Mouse (Mus musculus): Measurements from ENCODE around the gene Tcerg1l. TPM values are rescaled to one million over a fixed set of nuclear protein-coding genes. Genes with fewer than 3 reads are reported as not detected.

Gene Tcerg1l
- total and polyA plus RNA-seq, 3 experiments, result 0.13 to 0.81 (median 0.40) TPM

DNA sequence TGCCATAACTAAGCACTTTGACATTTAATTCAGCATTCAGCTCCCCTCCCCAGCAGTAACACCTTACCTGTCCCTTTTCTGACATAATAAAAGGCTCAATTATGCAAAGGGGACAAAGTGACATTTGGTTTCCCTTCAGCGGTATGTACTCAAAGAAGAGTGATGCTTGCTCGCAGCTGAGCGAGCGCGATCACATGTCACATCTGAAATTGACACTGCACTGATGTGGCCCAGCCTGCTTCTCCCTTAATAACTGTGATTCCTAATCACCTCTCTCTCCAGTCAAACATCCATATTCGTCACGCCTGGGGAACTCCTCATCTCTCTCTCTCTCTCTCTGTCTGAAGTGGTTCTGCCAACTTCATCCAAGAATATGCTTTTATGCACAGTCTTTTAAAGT is 126.2 kb downstream of the Tcerg1l start:
- H3K27me3 ChIP-seq (replicated peaks), result peaks cover 66% of the 10 kb centered on the region
- no peaks in the 10 kb centered on the region for H3K79me2 ChIP-seq (replicated peaks; ENCODE audit: control insufficient read depth, extremely low read depth, insufficient read depth, poor library complexity, severe bottlenecking)
- H3K9me3 ChIP-seq (replicated peaks; ENCODE audit: low read length), result no peaks in the 10 kb centered on the region
- H3K4me2 ChIP-seq (ENCODE audit: insufficient read depth, low read depth, poor library complexity, severe bottlenecking), result no peak overlapping the region
- no peak for TF ChIP-seq NRF1 (IDR thresholded peaks at IDR 0.05; ENCODE audit: low read depth, low read length)
- no peak for DNase-seq (ENCODE audit: extremely low read depth)
- H3K4me1 ChIP-seq (ENCODE audit: control insufficient read depth in 1 of 2, insufficient read depth in 2 of 2), result no peaks in the 10 kb centered on the region
- no peaks in the 10 kb centered on the region for H3K36me3 ChIP-seq (replicated peaks in 1 of 2; ENCODE audit: control insufficient read depth in 1 of 2, insufficient read depth in 1 of 2, low read length in 1 of 2)
- H3K27ac ChIP-seq (ENCODE audit: insufficient read depth, low read depth), result no peak overlapping the region
- dilution Hi-C loops (cut with MboI; ENCODE audit: extremely low pct_ligation_motif_present, extremely low pct_unique_long_range_greater_than_20kb, low sequenced_read_pairs), result no loop called here
- in situ Hi-C loops (cut with MboI; ENCODE audit: low pct_ligation_motif_present, low pct_unique_long_range_greater_than_20kb, low sequenced_read_pairs), result no loop called here
- no peak overlapping the region for H3K9ac ChIP-seq (ENCODE audit: insufficient read depth, low read depth)
- H3K4me3 ChIP-seq (replicated peaks in 1 of 3; ENCODE audit: low read depth in 2 of 3, low read length in 2 of 3, poor library complexity in 1 of 3), result no peak overlapping the region

DNA sequence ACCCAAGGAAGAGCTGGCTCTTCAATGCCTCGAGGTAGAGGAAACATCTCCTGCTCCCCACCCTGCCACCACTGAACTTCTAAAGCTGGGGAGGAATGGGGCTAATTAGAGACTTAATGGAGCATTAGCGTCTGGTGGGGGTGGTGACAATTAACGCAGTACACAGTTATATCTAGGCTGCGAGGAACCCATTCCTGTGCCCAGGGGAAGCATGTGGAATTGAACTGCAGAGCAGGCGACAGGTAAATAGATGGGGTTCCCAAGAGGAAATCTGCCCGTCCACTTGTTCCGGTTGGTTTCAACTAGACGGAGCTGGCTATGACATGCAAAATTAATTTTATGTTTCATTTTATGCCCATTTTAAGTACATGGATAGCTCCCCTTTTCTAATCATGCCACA is 128.1 kb downstream of the Tcerg1l start:
- Histone ChIP-seq H3K4me2 (ENCODE audit: insufficient read depth, low read depth, poor library complexity, severe bottlenecking) (no peak overlapping the region), H3K27me3 (replicated peaks) (peaks cover 59% of the 10 kb centered on the region), H3K4me1 (ENCODE audit: control insufficient read depth in 1 of 2, insufficient read depth in 2 of 2) (no peaks in the 10 kb centered on the region), H3K4me3 (replicated peaks in 1 of 3; ENCODE audit: low read depth in 2 of 3, low read length in 2 of 3, poor library complexity in 1 of 3) (no peak overlapping the region), H3K36me3 (replicated peaks in 1 of 2; ENCODE audit: control insufficient read depth in 1 of 2, insufficient read depth in 1 of 2, low read length in 1 of 2) (no peaks in the 10 kb centered on the region), H3K9ac (ENCODE audit: insufficient read depth, low read depth) (no peak overlapping the region), H3K79me2 (replicated peaks; ENCODE audit: control insufficient read depth, extremely low read depth, insufficient read depth, poor library complexity, severe bottlenecking) (no peaks in the 10 kb centered on the region), H3K27ac (ENCODE audit: insufficient read depth, low read depth) (no peak overlapping the region), H3K9me3 (replicated peaks; ENCODE audit: low read length) (no peaks in the 10 kb centered on the region)
- no peak for DNase-seq (ENCODE audit: extremely low read depth)
- in situ Hi-C loops (cut with MboI; ENCODE audit: low pct_ligation_motif_present, low pct_unique_long_range_greater_than_20kb, low sequenced_read_pairs), result no loop called here
- dilution Hi-C loops (cut with MboI; ENCODE audit: extremely low pct_ligation_motif_present, extremely low pct_unique_long_range_greater_than_20kb, low sequenced_read_pairs), result no loop called here
- no peak for TF ChIP-seq POLR2AphosphoS2 (IDR thresholded peaks at IDR 0.05; ENCODE audit: low read depth, low read length)
- no peak for TF ChIP-seq SIN3A (IDR thresholded peaks at IDR 0.05; ENCODE audit: low read length)
- TF ChIP-seq ETS1 (conservative IDR thresholded peaks at IDR 0.05; ENCODE audit: low read depth, low read length), result no peak
- no peak for TF ChIP-seq NRF1 (IDR thresholded peaks at IDR 0.05; ENCODE audit: low read depth, low read length)
- no peak for TF ChIP-seq JUN (IDR thresholded peaks at IDR 0.05; ENCODE audit: insufficient read depth, low read depth, low read length)
- TF ChIP-seq BHLHE40 (IDR thresholded peaks at IDR 0.05; ENCODE audit: low read depth, low read length), result no peak
- no peak for TF ChIP-seq ZC3H11A (IDR thresholded peaks at IDR 0.05; ENCODE audit: low read depth, low read length)
- TF ChIP-seq SMC3 (IDR thresholded peaks at IDR 0.05; ENCODE audit: low read depth, low read length), result no peak
- TF ChIP-seq HCFC1 (IDR thresholded peaks at IDR 0.05; ENCODE audit: low read depth, low read length), result no peak
- TF ChIP-seq MYC (IDR thresholded peaks at IDR 0.05; ENCODE audit: low read depth, low read length), result no peak
- TF ChIP-seq NELFE (IDR thresholded peaks at IDR 0.05; ENCODE audit: low read depth, low read length), result no peak
- no peak for TF ChIP-seq CHD2 (IDR thresholded peaks at IDR 0.05; ENCODE audit: low read length)
- TF ChIP-seq MAFK (IDR thresholded peaks at IDR 0.05; ENCODE audit: insufficient replicate concordance, low read length), result no peak
- no peak for TF ChIP-seq MEF2A (IDR thresholded peaks at IDR 0.05; ENCODE audit: borderline replicate concordance, low read depth, low read length)
- TF ChIP-seq TBP (conservative IDR thresholded peaks at IDR 0.05; ENCODE audit: low read depth, low read length), result no peak

Data from CH12.LX (cell line).